Mouse (Mus musculus) hindbrain, postnatal 0 days (tissue): ENCODE measurements at regions not wholly inside any gene's neighbourhood (a gene's known extent, or its start where the extent isn't known, plus 50 kb on each side); places are given as distances from the start of the nearest gene placed in this dataset.
"Not testable (repeated sequence)": the region's sequence is repeated elsewhere in the genome, so short reads cannot be mapped to it uniquely, and the experiment has no call there.

Experiments
- ATAC-seq: fragments of 200-750 bp; cut with Nextera tagmentation; 2 replicates; pipeline ENCODE4 v1.8.0; 2017; ENCODE audit warnings: mild to moderate bottlenecking, moderate TSS enrichment, moderate library complexity
- DNase-seq: peaks from one replicate; pipeline ENCODE4 v3.0.0-alpha.2; 2015; ENCODE audit warnings: low spot score
- H3K27ac ChIP-seq: fragments of 300-500 bp; sonication (generic); 2 replicates; pipeline ENCODE4 v1.5.1; 2014; ENCODE audit warnings: mild to moderate bottlenecking
- H3K27me3 ChIP-seq: fragments of 300-500 bp; sonication (generic); 2 replicates; pipeline ENCODE4 v1.6.1; 2014; ENCODE audit warnings: low read length, mixed read lengths; ENCODE audit not compliant: insufficient read depth
- H3K36me3 ChIP-seq: fragments of 300-500 bp; sonication (generic); 2 replicates; pipeline ENCODE4 v1.6.1; 2014; ENCODE audit warnings: low read length, mixed read lengths; ENCODE audit not compliant: insufficient read depth
- H3K4me1 ChIP-seq: fragments of 300-500 bp; sonication (generic); 2 replicates; pipeline ENCODE4 v1.6.1; 2014; ENCODE audit warnings: antibody characterized with exemption, low read length, mixed read lengths; ENCODE audit not compliant: insufficient read depth
- H3K4me2 ChIP-seq: fragments of 300-500 bp; sonication (generic); 2 replicates; pipeline ENCODE4 v1.6.1; 2014; ENCODE audit warnings: low read depth, mild to moderate bottlenecking, low read length, moderate library complexity, mixed read lengths
- H3K4me3 ChIP-seq: fragments of 300-500 bp; sonication (generic); 2 replicates; pipeline ENCODE4 v1.5.1; 2014; ENCODE audit warnings: low read length
- H3K9ac ChIP-seq: fragments of 300-500 bp; sonication (generic); replicated peaks from 2 replicates; pipeline ENCODE4 v1.6.1; 2014; ENCODE audit warnings: mild to moderate bottlenecking, low read length, moderate library complexity, mixed read lengths
- H3K9me3 ChIP-seq: fragments of 300-500 bp; sonication (generic); 2 replicates; pipeline ENCODE4 v1.6.1; 2016; ENCODE audit warnings: low read length, mixed read lengths
- CTCF ChIP-seq: IDR thresholded peaks from 2 replicates; pipeline ENCODE4 v1.5.1; 2016; ENCODE audit warnings: antibody characterized with exemption, control low read depth, low read depth
- WGBS: fragments of 180-500 bp; shearing (Covaris S2); extraction: QIAGEN DNeasy Blood & Tissue Kit; methylation state at CpG from one replicate; pipeline ENCODE4 v1.1.7; 2014; 5-methylcytosine and 5-hydroxymethylcytosine counted together

DNA sequence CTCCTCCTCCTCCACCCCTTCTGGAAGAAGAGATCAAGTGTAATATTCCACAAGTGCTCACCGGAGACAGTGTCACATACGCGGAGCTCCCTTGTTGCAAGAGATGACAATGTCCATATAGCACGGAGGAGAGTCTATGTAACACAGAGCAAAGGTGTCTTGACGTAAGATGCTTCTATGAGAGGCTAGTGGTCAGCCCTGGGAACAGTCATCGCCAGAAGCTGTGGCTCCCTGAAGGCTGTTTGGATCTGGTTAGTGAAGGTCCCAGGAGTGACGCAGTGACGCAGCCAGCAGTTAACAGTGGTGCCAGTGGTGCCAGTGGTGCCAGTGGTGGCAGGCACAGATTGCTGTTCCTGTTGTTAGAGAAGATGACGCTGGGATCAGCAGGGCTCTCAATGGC is 66.9 kb downstream of the Twistnb start:
- no peaks in the 10 kb centered on the region for H3K36me3 ChIP-seq
- 93% methylated on average over 9 of the region's 9 CpGs for WGBS
- no peak overlapping the region for H3K4me3 ChIP-seq
- DNase-seq = no peak
- no peak overlapping the region for H3K9ac ChIP-seq
- no peak for ATAC-seq
- no peak overlapping the region for H3K27ac ChIP-seq
- H3K4me1 ChIP-seq = no peaks in the 10 kb centered on the region
- H3K9me3 ChIP-seq = no peaks in the 10 kb centered on the region
- TF ChIP-seq CTCF = no peak
- H3K27me3 ChIP-seq = no peaks in the 10 kb centered on the region
- no peak overlapping the region for H3K4me2 ChIP-seq

DNA sequence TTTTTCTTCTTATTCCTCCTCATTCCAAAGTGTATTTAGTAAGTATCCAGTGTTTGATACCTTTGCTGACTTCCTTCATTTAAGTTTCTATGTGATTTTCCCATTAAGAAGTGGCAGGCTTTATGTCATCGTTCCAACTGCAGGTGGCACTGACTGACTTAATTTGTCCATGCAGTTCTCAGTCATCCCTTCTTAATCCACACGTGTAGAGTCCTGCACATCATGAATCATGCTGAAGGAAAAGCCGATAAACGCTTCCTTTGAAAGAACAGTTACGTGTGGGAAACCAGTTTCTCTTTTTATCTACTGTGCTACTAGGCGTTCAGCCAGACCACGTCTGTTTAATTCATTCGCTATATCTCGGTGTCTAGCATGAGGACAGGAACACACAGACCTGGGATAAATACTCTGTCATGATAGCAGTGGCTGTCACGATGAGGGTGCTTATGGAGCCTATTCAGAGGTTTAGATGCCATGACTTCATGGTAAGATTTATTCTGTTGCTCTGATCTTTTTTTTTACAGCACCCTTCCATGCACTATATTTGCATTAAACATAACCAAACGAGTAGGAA is 68.0 kb downstream of the Twistnb start:
- 66% methylated on average over 11 of the region's 11 CpGs for WGBS
- Histone ChIP-seq H3K4me2 (no peak overlapping the region), H3K27ac (no peak overlapping the region), H3K9ac (no peak overlapping the region), H3K9me3 (no peaks in the 10 kb centered on the region), H3K4me1 (no peaks in the 10 kb centered on the region), H3K4me3 (no peak overlapping the region), H3K36me3 (no peaks in the 10 kb centered on the region), H3K27me3 (no peaks in the 10 kb centered on the region)
- ATAC-seq = no peak
- peak; percentile 47 for TF ChIP-seq CTCF
- DNase-seq = peak; percentile 55

DNA sequence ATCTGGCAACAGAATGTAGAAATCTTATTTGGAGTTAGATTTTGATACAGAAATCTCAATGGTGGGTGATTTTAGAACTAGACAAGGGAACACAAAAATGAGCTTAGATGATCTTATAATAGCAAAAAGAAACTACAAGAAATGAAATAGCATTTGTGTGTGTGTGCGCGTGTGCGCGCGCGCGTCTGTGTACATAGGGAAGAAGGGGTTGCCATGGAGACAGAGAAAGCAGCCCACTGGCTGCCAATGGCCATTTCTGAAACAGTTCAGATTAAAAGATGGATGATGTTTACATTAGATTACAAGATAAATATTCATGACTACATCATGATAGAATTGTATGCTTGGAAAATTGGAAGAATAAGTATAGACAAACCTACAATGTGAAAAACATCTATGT is 112.1 kb downstream of the Twistnb start:
- Histone ChIP-seq H3K4me3 (no peak overlapping the region), H3K9me3 (no peaks in the 10 kb centered on the region), H3K27ac (no peak overlapping the region), H3K27me3 (no peaks in the 10 kb centered on the region), H3K4me2 (no peak overlapping the region), H3K9ac (no peak overlapping the region), H3K4me1 (no peaks in the 10 kb centered on the region), H3K36me3 (no peaks in the 10 kb centered on the region)
- no peak for ATAC-seq
- WGBS = 76% methylated on average over 7 of the region's 7 CpGs
- TF ChIP-seq CTCF = no peak
- peak; percentile 53 for DNase-seq

DNA sequence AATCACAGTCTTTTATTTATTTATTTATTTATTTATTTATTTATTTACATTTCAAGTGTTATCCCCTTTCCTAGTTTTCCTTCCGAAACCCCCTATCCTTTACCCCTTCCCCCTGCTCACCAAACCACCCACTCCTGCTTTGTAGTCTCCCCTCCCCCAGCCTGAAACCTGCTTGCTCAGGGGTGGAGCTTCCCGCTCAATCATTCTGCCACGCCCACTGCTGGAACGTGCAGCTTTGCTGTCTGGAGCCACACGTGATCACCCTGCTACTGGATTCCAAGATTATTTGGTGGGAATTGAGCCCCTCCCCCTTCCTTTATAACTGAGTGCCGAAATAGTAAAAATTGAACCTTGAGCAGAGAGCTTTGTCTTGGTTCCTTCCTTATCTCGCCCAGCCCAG is 122.2 kb downstream of the Twistnb start:
- H3K27ac ChIP-seq, H3K36me3 ChIP-seq, H3K4me1 ChIP-seq, H3K4me3 ChIP-seq, H3K27me3 ChIP-seq, H3K4me2 ChIP-seq, ATAC-seq, H3K9ac ChIP-seq, H3K9me3 ChIP-seq, DNase-seq: not testable (repeated sequence)
- WGBS = 54% methylated on average over 7 of the region's 7 CpGs

DNA sequence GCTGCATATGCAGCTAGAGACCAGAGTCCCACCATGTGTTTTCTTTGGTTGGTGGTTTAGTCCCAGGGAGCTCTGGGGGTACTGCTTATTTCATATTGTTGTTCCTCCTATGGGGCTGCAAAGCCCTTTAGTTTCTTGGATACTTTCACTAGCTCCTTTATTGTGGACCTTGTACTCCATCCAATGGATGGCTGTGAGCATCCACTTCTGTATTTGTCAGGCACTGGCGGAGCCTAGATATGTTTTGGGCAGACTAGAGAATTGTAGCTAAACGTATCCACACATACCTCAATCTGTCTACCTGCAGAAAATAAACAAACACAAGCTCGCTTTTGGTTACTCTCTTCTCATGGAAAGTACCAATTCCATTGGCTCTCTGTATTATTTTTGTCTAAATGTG is 122.8 kb downstream of the Twistnb start:
- Histone ChIP-seq H3K36me3 (no peaks in the 10 kb centered on the region), H3K27ac (no peak overlapping the region), H3K9ac (no peak overlapping the region), H3K9me3 (no peaks in the 10 kb centered on the region), H3K4me1 (no peaks in the 10 kb centered on the region), H3K4me2 (no peak overlapping the region), H3K27me3 (no peaks in the 10 kb centered on the region), H3K4me3 (no peak overlapping the region)
- 92% methylated on average over 3 of the region's 3 CpGs for WGBS
- no peak for TF ChIP-seq CTCF
- no peak for DNase-seq
- ATAC-seq = no peak

DNA sequence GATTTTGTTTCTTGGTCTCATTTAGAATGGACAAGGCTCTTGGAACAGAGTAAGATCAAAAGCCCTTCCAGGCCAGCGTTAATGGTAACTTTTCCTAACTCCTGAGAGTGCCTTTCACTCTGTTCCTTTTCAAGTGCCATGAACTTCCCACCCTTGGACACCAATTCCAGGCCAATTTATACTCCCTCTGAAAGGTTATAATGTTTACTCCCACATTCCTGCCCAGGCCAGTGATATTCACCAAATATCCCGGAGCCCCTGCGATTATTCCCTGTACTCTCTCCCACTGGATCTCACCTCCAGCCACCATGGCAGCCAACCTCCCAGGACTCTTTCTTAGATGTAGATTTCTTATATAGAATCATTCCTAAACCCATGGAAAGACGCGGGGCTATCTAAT is 123.2 kb downstream of the Twistnb start:
- Histone ChIP-seq H3K27ac (no peak overlapping the region), H3K9ac (no peak overlapping the region), H3K36me3 (no peaks in the 10 kb centered on the region), H3K4me3 (no peak overlapping the region), H3K9me3 (no peaks in the 10 kb centered on the region), H3K4me2 (no peak overlapping the region), H3K4me1 (no peaks in the 10 kb centered on the region), H3K27me3 (no peaks in the 10 kb centered on the region)
- ATAC-seq (no peak), DNase-seq (no peak)
- WGBS = 96% methylated on average over 5 of the region's 5 CpGs
- no peak for TF ChIP-seq CTCF

DNA sequence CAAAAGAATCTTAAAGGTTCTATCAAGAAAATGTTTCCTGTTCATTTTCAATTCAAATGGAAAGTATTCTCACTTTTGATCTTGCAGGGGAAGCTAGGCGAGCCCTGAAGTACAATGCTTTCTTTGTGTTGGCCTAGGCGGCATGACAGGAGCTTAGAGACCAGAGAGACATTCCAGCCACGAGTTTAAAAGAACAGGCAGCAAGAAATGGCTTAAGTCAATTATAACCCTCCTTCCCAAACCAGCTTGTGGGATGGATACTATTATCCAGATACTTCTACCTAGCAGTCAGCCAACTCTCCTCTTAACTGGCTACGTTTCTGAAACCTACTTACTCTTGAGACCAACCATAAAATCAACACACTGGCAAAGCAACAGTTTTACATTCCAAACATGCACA is 124.3 kb downstream of the Twistnb start:
- Histone ChIP-seq H3K9me3 (no peaks in the 10 kb centered on the region), H3K4me3 (no peak overlapping the region), H3K4me1 (no peaks in the 10 kb centered on the region), H3K4me2 (no peak overlapping the region), H3K27ac (no peak overlapping the region), H3K36me3 (no peaks in the 10 kb centered on the region), H3K9ac (no peak overlapping the region), H3K27me3 (no peaks in the 10 kb centered on the region)
- 16% methylated on average over 4 of the region's 4 CpGs for WGBS
- no peak for TF ChIP-seq CTCF
- DNase-seq (no peak), ATAC-seq (no peak)
